Mouse (Mus musculus) megakaryocyte-erythroid progenitor cell, adult 5-6 weeks (primary cell): ENCODE results near the gene Fam131a. TPM values are rescaled to one million over a fixed set of nuclear protein-coding genes. Genes with fewer than 3 reads are reported as not detected.

Source experiments
- ATAC-seq: replicated peaks from 2 replicates; pipeline ENCODE4 v1.8.0; 2016; ENCODE audit warnings: mild to moderate bottlenecking, inconsistent platforms; ENCODE audit not compliant: severe bottlenecking, poor library complexity, low FRiP score, low TSS enrichment
- total RNA-seq, 2 experiments: library from RNA; stranded (forward) in 1 of 2; stranded (reverse) in 1 of 2; fragments of 200-1000, 215-1000 nt in 1 of 2; fragments of >200 nt in 1 of 2; fragmentation: Nextera tagmentation in 1 of 2; gene quantifications; 2 replicates each; pipeline ENCODE4 v1.2.3; 2014 to 2017

The Fam131a gene
- total RNA-seq, 2 experiments from 2014 or later, result 0.85 TPM; not detected in 1

DNA sequence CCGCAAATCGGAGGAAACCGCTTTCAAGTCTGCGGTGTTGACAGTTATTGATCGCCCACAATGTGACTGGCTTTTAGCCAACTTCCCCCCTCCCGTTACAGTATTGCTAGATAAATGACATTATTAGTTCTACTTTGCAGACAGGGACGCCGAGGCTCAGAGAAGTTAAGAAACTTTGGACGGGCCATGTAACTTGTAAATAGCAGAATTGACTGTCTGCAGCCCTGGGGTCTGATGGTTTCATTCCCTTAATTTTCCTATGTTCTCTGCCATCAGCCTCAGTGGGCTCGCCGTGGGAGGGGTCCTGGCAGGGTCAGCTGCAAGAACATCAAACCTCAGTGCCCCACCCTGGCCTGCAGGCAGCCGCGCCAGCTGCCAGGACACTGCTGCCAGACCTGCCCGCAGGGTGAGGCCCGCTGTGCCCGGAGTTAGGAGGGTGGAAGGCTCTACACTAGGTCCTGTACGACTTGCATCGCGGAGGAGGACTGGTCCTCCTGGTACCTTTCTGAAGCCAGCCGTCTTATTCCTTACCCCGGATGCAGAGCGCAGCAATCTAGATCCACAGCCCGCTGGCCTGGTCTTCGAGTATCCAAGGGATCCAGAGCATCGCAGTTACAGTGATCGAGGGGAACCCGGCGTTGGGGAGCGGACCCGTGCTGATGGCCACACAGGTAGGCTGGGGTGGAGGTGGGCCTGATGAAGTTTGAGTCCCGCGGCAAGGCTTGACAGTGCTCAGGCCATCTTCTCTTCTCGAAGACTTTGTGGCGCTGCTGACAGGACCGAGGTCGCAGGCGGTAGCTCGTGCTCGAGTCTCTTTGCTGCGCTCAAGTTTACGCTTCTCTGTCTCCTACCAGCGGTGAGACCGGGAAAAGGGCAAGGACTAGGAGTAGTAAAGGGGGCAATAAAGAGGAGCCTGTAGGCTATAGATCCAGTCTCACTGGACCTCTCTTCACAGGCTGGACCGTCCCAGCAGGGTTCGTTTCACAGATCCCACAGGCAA, 41.0 kb downstream of the Fam131a start, which contains the start of gene Thpo:
Thpo (minus strand) TSS at position 781 of the 1,000 bp plus-strand sequence.
- ATAC-seq, result no peak

DNA sequence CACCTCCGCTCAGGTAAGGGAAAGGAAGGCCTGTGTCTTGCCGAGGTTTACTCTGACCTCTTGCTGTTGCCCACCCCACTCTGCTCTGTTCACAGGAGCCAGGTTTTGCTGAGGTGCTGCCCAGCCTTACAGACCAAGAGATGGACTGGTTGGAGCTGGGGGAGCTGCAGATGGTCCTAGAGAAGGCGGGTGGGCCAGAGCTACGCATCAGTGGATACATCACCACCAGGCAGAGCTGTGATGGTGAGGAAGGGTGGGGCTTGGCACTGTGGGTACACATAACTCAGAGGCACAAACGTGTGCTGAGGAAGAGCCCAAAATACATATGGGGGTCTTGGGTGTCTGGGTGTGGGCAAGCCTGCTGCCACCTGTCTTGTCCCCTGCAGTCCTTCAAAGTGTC, 42.6 kb downstream of the Fam131a start:
- ATAC-seq, result no peak

DNA sequence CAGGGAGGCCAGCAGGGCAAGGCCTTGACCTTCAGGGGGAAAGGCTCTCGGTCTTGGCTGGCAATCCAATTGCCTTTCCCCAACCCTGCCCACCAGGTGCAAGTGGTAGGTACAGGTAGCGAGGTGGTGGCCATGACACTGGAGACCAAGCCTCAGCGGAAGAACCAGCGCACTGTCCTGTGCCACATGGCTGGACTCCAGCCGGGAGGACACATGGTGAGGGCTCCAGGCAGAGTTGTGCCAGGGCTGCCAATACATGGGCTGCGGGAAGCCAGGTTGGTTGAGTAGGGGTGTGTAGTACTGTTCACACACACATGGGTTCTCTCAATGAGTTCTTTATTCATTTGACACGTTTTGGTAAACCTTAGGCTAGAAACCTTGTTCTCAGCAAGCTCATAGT, 43.1 kb downstream of the Fam131a start:
- ATAC-seq, result no peak

DNA sequence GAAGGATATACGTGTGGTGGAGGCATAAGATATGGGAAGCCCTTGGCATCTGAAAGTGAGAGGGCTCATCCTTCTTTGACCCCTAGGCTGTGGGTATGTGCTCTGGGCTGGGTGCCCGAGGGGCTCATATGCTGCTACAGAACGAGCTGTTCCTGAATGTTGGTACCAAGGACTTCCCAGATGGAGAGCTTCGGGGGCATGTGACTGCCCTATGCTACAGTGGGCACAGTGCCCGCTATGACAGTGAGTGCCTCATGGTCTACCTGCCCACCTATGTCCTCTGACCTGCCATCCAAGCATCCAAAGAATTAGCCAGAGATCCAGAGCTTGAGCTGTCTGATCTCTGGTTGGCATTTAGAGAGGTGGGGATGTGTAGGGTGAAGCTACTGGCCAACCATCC, 43.8 kb downstream of the Fam131a start:
- no peak for ATAC-seq

DNA sequence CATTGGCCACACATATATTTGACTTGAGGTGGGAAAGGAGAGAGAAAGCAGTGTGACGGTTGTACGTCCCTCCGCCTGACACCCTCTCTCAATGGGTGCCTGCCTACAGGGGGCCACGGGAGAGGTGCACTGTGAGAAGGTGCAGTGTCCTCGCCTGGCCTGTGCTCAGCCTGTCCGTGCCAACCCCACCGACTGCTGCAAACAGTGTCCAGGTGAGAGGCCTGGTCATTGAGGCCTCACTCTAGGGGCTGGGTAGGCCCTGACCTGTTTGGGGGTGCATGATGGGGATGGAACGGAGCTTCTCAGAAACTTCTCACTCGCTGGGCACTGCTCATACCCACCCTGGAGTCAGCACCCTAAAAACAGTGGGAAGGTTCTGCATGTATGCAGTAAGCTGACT, 46.8 kb downstream of the Fam131a start:
- no peak for ATAC-seq

DNA sequence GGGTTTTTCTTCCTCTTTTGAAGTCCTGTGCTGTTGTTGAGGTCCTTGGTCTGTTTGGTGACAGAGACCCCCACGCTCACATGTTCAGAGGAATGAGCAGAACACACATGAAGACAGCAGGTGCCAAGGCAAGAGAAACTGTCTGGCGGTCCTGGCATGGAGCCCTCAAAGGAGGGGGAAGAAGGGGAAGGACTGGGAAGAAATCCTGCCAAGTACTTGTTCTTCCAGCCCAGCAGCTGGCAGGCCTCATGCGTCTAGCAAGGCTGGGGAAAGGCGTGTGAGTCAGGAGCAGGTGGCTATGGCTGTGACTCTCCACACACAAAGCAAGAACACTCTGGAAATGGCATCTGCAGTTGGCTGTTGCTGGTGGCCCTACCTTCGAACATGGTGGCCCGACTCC, 53.6 kb downstream of the Fam131a start:
- no peak for ATAC-seq

DNA sequence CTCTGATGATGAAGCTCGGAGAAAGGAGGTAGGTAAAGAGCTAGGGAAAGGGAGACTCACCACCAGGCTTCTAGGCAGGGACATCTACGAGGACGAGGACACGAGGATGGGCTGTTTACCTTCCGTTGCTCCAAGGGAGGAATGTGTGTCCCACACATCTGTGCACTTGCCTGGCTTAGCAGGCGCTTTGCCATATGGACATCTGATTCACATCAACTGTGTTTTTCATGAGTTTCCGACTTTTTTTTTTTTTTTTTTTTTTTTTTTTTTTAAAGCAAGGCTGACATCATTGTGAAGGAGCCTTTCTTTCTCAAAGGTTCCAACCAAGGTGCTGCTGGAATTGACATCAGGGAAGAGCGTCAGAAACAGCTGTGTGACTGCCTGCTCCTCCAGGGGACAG, 57.5 kb downstream of the Fam131a start:
- ATAC-seq, result no peak

Other genes starting within 250 kb of the Fam131a start
- gene Eif2b5, start 194.4 kb upstream of the Fam131a start, total RNA-seq (2014; fragmentation: Nextera tagmentation), result 80.8 and 82.4 TPM in 2 replicates
- 108 TPM in 2 replicates for gene Eif2b5, start 194.4 kb upstream of the Fam131a start, total RNA-seq (2017)
- 27.7 and 32.8 TPM in 2 replicates for gene Dvl3, start 176.3 kb upstream of the Fam131a start, total RNA-seq (2014; fragmentation: Nextera tagmentation)
- gene Dvl3, start 176.3 kb upstream of the Fam131a start, total RNA-seq (2017), result 2.7 and 3.3 TPM in 2 replicates
- 166 and 200 TPM in 2 replicates for gene Ap2m1, start 157.8 kb upstream of the Fam131a start, total RNA-seq (2014; fragmentation: Nextera tagmentation)
- 113 and 150 TPM in 2 replicates for gene Ap2m1, start 157.8 kb upstream of the Fam131a start, total RNA-seq (2017)
- 42.8 and 60.5 TPM in 2 replicates for gene Abcf3, start 144.7 kb upstream of the Fam131a start, total RNA-seq (2014; fragmentation: Nextera tagmentation)
- gene Abcf3, start 144.7 kb upstream of the Fam131a start, total RNA-seq (2017), result 38.7 and 42.9 TPM in 2 replicates
- not detected in 2 replicates for gene Vwa5b2, start 103.8 kb upstream of the Fam131a start, total RNA-seq (2014; fragmentation: Nextera tagmentation)
- not detected in 2 replicates for gene Vwa5b2, start 103.8 kb upstream of the Fam131a start, total RNA-seq (2017)
- 13.3 and 32.7 TPM in 2 replicates for gene Eef1akmt4, start 81.6 kb upstream of the Fam131a start, total RNA-seq (2014; fragmentation: Nextera tagmentation)
- gene Eef1akmt4, start 81.6 kb upstream of the Fam131a start, total RNA-seq (2017), result 5.4 and 6.5 TPM in 2 replicates
- not detected in 2 replicates for gene Gm49333, start 81.6 kb upstream of the Fam131a start, total RNA-seq (2014; fragmentation: Nextera tagmentation)
- not detected in 2 replicates for gene Gm49333, start 81.6 kb upstream of the Fam131a start, total RNA-seq (2017)
- 28.7 and 36.6 TPM in 2 replicates for gene Alg3, start 81.5 kb upstream of the Fam131a start, total RNA-seq (2014; fragmentation: Nextera tagmentation)
- 24.3 and 33.1 TPM in 2 replicates for gene Alg3, start 81.5 kb upstream of the Fam131a start, total RNA-seq (2017)
- gene Camk2n2, start 72.0 kb upstream of the Fam131a start, total RNA-seq (2014; fragmentation: Nextera tagmentation), result not detected in 2 replicates
- gene Camk2n2, start 72.0 kb upstream of the Fam131a start, total RNA-seq (2017), result not detected in 2 replicates
- gene Ece2, start 63.4 kb upstream of the Fam131a start, total RNA-seq (2014; fragmentation: Nextera tagmentation), result not detected in 2 replicates
- gene Ece2, start 63.4 kb upstream of the Fam131a start, total RNA-seq (2017), result not detected in 2 replicates
- 234 and 246 TPM in 2 replicates for gene Psmd2, start 41.6 kb upstream of the Fam131a start, total RNA-seq (2014; fragmentation: Nextera tagmentation)
- 233 and 271 TPM in 2 replicates for gene Psmd2, start 41.6 kb upstream of the Fam131a start, total RNA-seq (2017)
- gene Eif4g1, start 24.9 kb upstream of the Fam131a start, total RNA-seq (2014; fragmentation: Nextera tagmentation), result 287 and 336 TPM in 2 replicates
- gene Eif4g1, start 24.9 kb upstream of the Fam131a start, total RNA-seq (2017), result 332 and 405 TPM in 2 replicates
- gene Polr2h, start 24.4 kb downstream of the Fam131a start, total RNA-seq (2014; fragmentation: Nextera tagmentation), result 81.4 and 97.1 TPM in 2 replicates
- 103 and 142 TPM in 2 replicates for gene Polr2h, start 24.4 kb downstream of the Fam131a start, total RNA-seq (2017)
- gene Clcn2, start 24.5 kb downstream of the Fam131a start, total RNA-seq (2014; fragmentation: Nextera tagmentation), result 16.7 and 29.1 TPM in 2 replicates
- 4.9 and 8.0 TPM in 2 replicates for gene Clcn2, start 24.5 kb downstream of the Fam131a start, total RNA-seq (2017)
- gene Chrd, start 39.9 kb downstream of the Fam131a start, total RNA-seq (2014; fragmentation: Nextera tagmentation), result not detected in 2 replicates
- not detected in 2 replicates for gene Chrd, start 39.9 kb downstream of the Fam131a start, total RNA-seq (2017)
- not detected in 2 replicates for gene Thpo, start 41.3 kb downstream of the Fam131a start, total RNA-seq (2014; fragmentation: Nextera tagmentation)
- not detected in 2 replicates for gene Thpo, start 41.3 kb downstream of the Fam131a start, total RNA-seq (2017)